Mouse (Mus musculus) c-Kit-negative CD71-positive TER-119-positive erythroid progenitor cells, embryonic 14.5 days (primary cell): ENCODE measurements at regions not wholly inside any gene's neighbourhood (a gene's known extent, or its start where the extent isn't known, plus 50 kb on each side); places are given as distances from the start of the nearest gene placed in this dataset.
A peak's percentile ranks its signal among the peaks of the same experiment; 100 is the strongest.
"Not testable (repeated sequence)": the region's sequence is repeated elsewhere in the genome, so short reads cannot be mapped to it uniquely, and the experiment has no call there.

Experiments used
- DNase-seq: peaks from one replicate; pipeline ENCODE4 v3.0.0-alpha.2; 2013; ENCODE audit warnings: low read depth, low spot score

- peak; percentile 3 for DNase-seq
Measured at GRCm38 (mm10) chr9:116426269-116426999, 251.3 kb upstream of the Tgfbr2 start.

- not testable (repeated sequence) for DNase-seq
Measured at GRCm38 (mm10) chr9:116425400-116425799, 250.2 kb upstream of the Tgfbr2 start.

GRCm38 (mm10) chr9:116415021-116415420 is 239.9 kb upstream of the Tgfbr2 start:
- DNase-seq: no peak

GRCm38 (mm10) chr9:116411067-116411466 is 235.9 kb upstream of the Tgfbr2 start:
- DNase-seq: no peak

GRCm38 (mm10) chr9:116410461-116410860 is 235.3 kb upstream of the Tgfbr2 start:
- no peak for DNase-seq

- no peak for DNase-seq
Measured at GRCm38 (mm10) chr9:116408116-116408515, 233.0 kb upstream of the Tgfbr2 start.

- no peak for DNase-seq
Measured at GRCm38 (mm10) chr9:116405051-116405450, 229.9 kb upstream of the Tgfbr2 start.

- DNase-seq: no peak
Measured at GRCm38 (mm10) chr9:116401821-116402220, 226.7 kb upstream of the Tgfbr2 start.

GRCm38 (mm10) chr9:116400270-116400669 is 225.1 kb upstream of the Tgfbr2 start:
- no peak for DNase-seq

- no peak for DNase-seq
Measured at GRCm38 (mm10) chr9:116399296-116399695, 224.1 kb upstream of the Tgfbr2 start.

GRCm38 (mm10) chr9:116392258-116392657 is 217.1 kb upstream of the Tgfbr2 start:
- no peak for DNase-seq

- no peak for DNase-seq
Measured at GRCm38 (mm10) chr9:116389781-116390180, 214.6 kb upstream of the Tgfbr2 start.

- DNase-seq: no peak
Measured at GRCm38 (mm10) chr9:116388863-116389262, 213.7 kb upstream of the Tgfbr2 start.

- no peak for DNase-seq
Measured at GRCm38 (mm10) chr9:116388025-116388424, 212.9 kb upstream of the Tgfbr2 start.

- DNase-seq: no peak
Measured at GRCm38 (mm10) chr9:116384176-116385076, 209.3 kb upstream of the Tgfbr2 start.

GRCm38 (mm10) chr9:116383411-116384101 is 208.4 kb upstream of the Tgfbr2 start:
- no peak for DNase-seq

- DNase-seq: no peak
Measured at GRCm38 (mm10) chr9:116377706-116378105, 202.5 kb upstream of the Tgfbr2 start.

GRCm38 (mm10) chr9:116375658-116376357 is 200.6 kb upstream of the Tgfbr2 start:
- no peak for DNase-seq

- no peak for DNase-seq
Measured at GRCm38 (mm10) chr9:116374343-116374742, 199.2 kb upstream of the Tgfbr2 start.

GRCm38 (mm10) chr9:116373396-116373795 is 198.2 kb upstream of the Tgfbr2 start:
- DNase-seq: no peak

- no peak for DNase-seq
Measured at GRCm38 (mm10) chr9:116369059-116369718, 194.0 kb upstream of the Tgfbr2 start.
